Mouse (Mus musculus) ES-Bruce4 (cell line): ENCODE data around the gene Bod1.

Experiments
- CTCF ChIP-seq: IDR thresholded peaks from one replicate; pipeline ENCODE4 v1.8.1; 2011; ENCODE audit warnings: low read depth, low read length
- EP300 ChIP-seq: IDR thresholded peaks from 2 replicates; pipeline ENCODE4 v1.6.1; 2011; ENCODE audit warnings: low read depth, low read length; ENCODE audit not compliant: insufficient read depth
- POLR2A ChIP-seq: IDR thresholded peaks from one replicate; pipeline ENCODE4 v1.8.1; 2011; ENCODE audit warnings: low read length; ENCODE audit not compliant: insufficient read depth

GRCm38 (mm10) chr11:31657806-31658175 lies 13.9 kb downstream of the Bod1 start:
- no peak for TF ChIP-seq CTCF
- TF ChIP-seq EP300 = no peak
- no peak for TF ChIP-seq POLR2A
